Mouse (Mus musculus): ENCODE data around the gene Shkbp1.

DNA sequence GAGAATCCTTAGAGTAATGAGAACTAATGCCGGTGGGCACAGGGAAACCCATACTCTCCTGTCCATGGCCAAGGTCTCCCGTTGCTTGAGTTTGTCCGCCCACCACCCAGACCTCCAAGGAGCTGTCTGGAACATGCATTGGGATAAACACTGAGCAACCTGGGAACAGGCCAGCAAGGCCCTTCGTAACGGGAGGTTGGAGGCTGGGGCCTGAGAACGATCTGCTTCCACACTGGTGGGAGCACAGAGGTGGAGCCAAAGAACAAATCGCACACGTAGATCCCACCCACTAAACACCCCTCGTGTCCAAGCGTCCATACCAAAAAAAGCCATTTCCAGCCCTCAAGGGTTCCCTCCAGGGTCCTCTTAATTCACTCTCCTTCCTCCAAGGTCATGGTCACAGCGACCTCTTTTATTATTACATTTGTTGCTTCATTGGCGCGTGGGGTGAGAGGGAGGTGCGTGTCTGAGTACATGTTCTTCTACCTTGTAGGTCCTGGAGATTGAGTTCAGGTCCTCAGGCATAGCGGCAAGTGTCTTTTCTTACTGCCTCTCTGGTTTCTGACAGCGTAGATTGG, 57.7 kb downstream of the Shkbp1 start:
- TF ChIP-seq ZNF384 (IDR thresholded peaks at IDR 0.05; ENCODE audit: low read depth, low read length) (no peak), HCFC1 (IDR thresholded peaks at IDR 0.05; ENCODE audit: borderline replicate concordance, insufficient read depth, low read length) (no peak), CHD2 (IDR thresholded peaks at IDR 0.05; ENCODE audit: low read depth, low read length) (no peak)

Measured in ES-E14 (cell line).